Mouse (Mus musculus): ENCODE measurements around the gene Pgap3. TPM values are rescaled to one million over a fixed set of nuclear protein-coding genes. Genes with fewer than 3 reads are reported as not detected.

Pgap3 gene
- polyA plus RNA-seq, 1 experiment, result 17.7 TPM

DNA sequence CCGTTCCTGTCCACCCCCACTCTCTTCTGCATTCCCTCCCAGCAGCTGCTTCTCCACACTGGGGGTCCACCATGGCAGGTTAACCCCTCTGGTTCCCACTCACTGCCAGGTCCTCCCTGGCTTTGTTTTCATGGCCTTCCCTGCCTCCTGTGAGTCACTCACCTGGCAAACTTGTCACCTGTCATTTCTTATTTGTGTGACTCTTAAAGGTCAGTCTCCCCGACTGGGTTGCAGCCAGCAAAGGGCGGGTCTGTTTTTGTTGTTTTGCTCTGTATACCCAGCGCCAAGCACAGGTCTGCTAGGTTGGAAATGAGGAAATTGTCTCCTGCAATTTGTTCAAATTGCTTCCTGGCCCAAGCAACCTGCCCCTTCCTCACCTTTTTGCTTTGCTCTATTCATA lies 45.4 kb upstream of the Pgap3 start:
- Histone ChIP-seq H3K36me3 (ENCODE audit: control insufficient read depth, insufficient read depth, low read length) (no peaks in the 10 kb centered on the region), H3K4me1 (ENCODE audit: control insufficient read depth, insufficient read depth, insufficient read length) (peaks cover 21% of the 10 kb centered on the region; the same call in 1 of the 2 replicates), H3K4me3 (ENCODE audit: extremely low read depth, insufficient read depth, insufficient read length) (no peak overlapping the region), H3K27ac (ENCODE audit: insufficient read depth, low read length) (no peak overlapping the region), H3K27me3 (ENCODE audit: control insufficient read depth, insufficient read depth, low read length) (no peaks in the 10 kb centered on the region)
- WGBS, result 76% methylated on average over 4 of the region's 4 CpGs
- no peak for TF ChIP-seq CTCF (IDR thresholded peaks at IDR 0.05; ENCODE audit: extremely low read depth, insufficient read depth, insufficient read length, insufficient replicate concordance)
- TF ChIP-seq POLR2A (IDR thresholded peaks at IDR 0.05; ENCODE audit: low read depth, low read length), result no peak
- DNase-seq (ENCODE audit: low read depth in 1 of 2, low spot score in 2 of 2), result no peak

DNA sequence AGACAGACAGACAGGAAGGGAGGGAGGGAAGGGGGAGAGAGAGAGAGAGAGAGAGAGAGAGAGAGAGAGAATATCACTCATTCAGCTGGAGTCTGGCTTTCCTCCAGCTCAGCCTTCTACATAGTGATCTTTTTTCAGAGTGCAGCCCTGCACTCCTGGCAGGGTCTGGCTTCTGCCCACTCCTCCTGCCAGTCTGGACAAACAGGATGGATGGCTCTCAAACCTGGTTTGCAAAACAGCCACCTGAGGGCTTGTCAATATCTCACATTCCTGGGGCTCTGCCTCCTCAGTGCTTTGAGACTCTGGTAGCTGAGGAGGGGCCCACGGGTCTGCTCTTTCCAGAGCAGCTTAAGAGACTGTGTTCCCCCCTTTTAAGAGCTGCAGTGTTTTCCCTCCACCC lies 44.9 kb upstream of the Pgap3 start:
- Histone ChIP-seq H3K27ac (ENCODE audit: insufficient read depth, low read length) (no peak overlapping the region), H3K36me3 (ENCODE audit: control insufficient read depth, insufficient read depth, low read length) (no peaks in the 10 kb centered on the region), H3K27me3 (ENCODE audit: control insufficient read depth, insufficient read depth, low read length) (no peaks in the 10 kb centered on the region), H3K4me3 (ENCODE audit: extremely low read depth, insufficient read depth, insufficient read length) (no peak overlapping the region), H3K4me1 (ENCODE audit: control insufficient read depth, insufficient read depth, insufficient read length) (peaks cover 21% of the 10 kb centered on the region; the same call in 1 of the 2 replicates)
- no peak for DNase-seq (ENCODE audit: low read depth in 1 of 2, low spot score in 2 of 2)
- TF ChIP-seq POLR2A (IDR thresholded peaks at IDR 0.05; ENCODE audit: low read depth, low read length), result no peak
- TF ChIP-seq CTCF (IDR thresholded peaks at IDR 0.05; ENCODE audit: extremely low read depth, insufficient read depth, insufficient read length, insufficient replicate concordance), result no peak
- 59% methylated on average over 1 of the region's 1 CpGs for whole genome bisulfite sequencing

DNA sequence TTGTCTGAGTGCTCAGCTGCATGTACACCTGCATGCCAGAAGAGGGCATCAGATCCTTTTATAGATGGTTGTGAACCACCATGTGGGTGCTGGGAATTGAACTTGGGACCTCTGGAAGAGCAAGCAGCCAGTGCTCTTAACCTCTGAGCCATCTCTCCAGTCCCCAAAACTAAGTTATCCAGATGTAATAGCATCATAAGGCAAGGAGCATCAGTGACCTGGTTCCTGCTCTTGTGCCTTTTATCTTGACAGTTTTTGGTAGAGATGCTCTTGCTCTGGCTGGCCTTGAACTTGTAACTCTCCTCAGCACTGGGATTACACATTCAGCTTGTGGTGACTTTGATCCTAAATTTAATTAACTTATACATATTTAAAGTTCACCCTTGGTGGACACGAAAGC lies 43.4 kb upstream of the Pgap3 start:
- Histone ChIP-seq H3K4me1 (ENCODE audit: control insufficient read depth, insufficient read depth, insufficient read length) (peaks cover 8% of the 10 kb centered on the region; the same call in 1 of the 2 replicates), H3K27me3 (ENCODE audit: control insufficient read depth, insufficient read depth, low read length) (no peaks in the 10 kb centered on the region), H3K27ac (ENCODE audit: insufficient read depth, low read length) (no peak overlapping the region), H3K36me3 (ENCODE audit: control insufficient read depth, insufficient read depth, low read length) (no peaks in the 10 kb centered on the region), H3K4me3 (ENCODE audit: extremely low read depth, insufficient read depth, insufficient read length) (no peak overlapping the region)
- 95% methylated on average over 1 of the region's 1 CpGs for WGBS
- DNase-seq (ENCODE audit: low read depth in 1 of 2, low spot score in 2 of 2), result no peak
- TF ChIP-seq POLR2A (IDR thresholded peaks at IDR 0.05; ENCODE audit: low read depth, low read length) (no peak), CTCF (IDR thresholded peaks at IDR 0.05; ENCODE audit: extremely low read depth, insufficient read depth, insufficient read length, insufficient replicate concordance) (no peak)

DNA sequence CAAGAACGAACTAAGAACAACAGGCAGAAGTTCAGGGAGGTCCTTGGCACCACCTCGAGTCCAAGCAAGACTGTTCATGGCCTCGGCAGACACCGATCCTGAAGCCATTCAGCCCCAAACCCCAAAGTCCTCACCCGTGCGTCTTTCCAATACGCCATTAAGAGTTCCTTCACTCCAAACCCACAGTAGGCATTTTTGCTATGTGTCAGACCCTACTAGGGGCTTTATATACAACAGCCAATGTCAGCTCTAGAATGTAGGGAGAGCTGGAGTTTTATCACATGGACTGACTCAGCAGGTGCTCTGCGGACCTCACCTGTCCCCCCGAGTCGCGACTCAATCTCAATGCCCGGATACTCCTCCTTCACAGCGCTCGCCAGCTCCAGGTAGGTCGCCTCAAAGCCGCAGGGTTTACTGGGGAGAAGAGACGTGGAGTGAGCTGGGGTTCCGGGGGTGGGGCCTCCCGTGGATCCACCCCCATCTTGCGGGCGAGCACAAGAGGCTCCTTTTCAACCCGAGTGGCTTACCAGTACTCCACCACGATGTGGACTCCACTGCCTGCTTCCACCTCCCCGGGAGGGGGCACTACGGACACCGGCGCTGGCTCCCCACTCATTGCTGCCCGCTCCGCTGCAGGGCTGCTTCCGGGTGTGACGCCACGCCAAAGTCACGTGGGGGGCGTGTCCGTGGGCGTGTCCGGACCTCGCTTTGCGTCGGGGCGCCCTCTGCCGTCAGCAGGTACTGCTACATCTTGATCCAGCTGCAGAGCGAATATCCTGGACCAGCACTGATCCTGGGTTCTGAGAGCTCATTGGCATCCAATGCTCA lies 38.3 kb upstream of the Pgap3 start, which contains the start of gene Mien1:
Mien1 (minus strand) TSS at position 661 of the 828 bp plus-strand sequence.
- peak; percentile 86 to 89 for DNase-seq (ENCODE audit: low read depth in 1 of 2, low spot score in 2 of 2)
- Histone ChIP-seq H3K36me3 (ENCODE audit: control insufficient read depth, insufficient read depth, low read length) (no peaks in the 10 kb centered on the region), H3K27me3 (ENCODE audit: control insufficient read depth, insufficient read depth, low read length) (no peaks in the 10 kb centered on the region), H3K4me1 (ENCODE audit: control insufficient read depth, insufficient read depth, insufficient read length) (peaks cover 3% of the 10 kb centered on the region; the same call in 1 of the 2 replicates), H3K27ac (ENCODE audit: insufficient read depth, low read length) (peak within 1 kb of the TSS; percentile 87), H3K4me3 (ENCODE audit: extremely low read depth, insufficient read depth, insufficient read length) (peak within 1 kb of the TSS; percentile 94)
- WGBS, result 3% methylated on average over 43 of the region's 43 CpGs
- peak; percentile 48; the same call in 1 of the 2 replicates for TF ChIP-seq POLR2A (IDR thresholded peaks at IDR 0.05; ENCODE audit: low read depth, low read length)
- peak; percentile 70; the same call in 1 of the 2 replicates for TF ChIP-seq CTCF (IDR thresholded peaks at IDR 0.05; ENCODE audit: extremely low read depth, insufficient read depth, insufficient read length, insufficient replicate concordance)

DNA sequence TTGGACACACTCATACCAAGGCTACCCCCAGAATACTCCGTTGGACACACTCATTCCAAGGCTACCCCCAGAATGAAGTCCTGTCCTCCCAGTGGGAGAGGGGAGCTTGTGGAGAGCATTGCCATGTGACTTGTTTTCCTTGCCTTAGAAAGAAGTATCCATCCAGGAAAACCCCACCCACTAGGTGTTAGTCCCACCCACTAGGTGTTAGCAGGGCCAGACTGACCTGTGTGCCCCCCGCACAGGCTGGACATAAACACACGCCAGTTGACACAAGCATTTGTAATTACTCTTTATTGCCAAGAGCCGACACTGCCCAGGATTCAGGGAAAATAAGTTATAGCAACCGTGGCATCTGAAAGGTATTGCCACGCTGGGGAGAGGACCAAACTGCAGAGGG lies 37.2 kb upstream of the Pgap3 start:
- H3K36me3 ChIP-seq (ENCODE audit: control insufficient read depth, insufficient read depth, low read length), result no peaks in the 10 kb centered on the region
- no peak for DNase-seq (ENCODE audit: low read depth in 1 of 2, low spot score in 2 of 2)
- peaks cover 3% of the 10 kb centered on the region; the same call in 1 of the 2 replicates for H3K4me1 ChIP-seq (ENCODE audit: control insufficient read depth, insufficient read depth, insufficient read length)
- no peak overlapping the region for H3K27ac ChIP-seq (ENCODE audit: insufficient read depth, low read length)
- no peak overlapping the region for H3K4me3 ChIP-seq (ENCODE audit: extremely low read depth, insufficient read depth, insufficient read length)
- TF ChIP-seq CTCF (IDR thresholded peaks at IDR 0.05; ENCODE audit: extremely low read depth, insufficient read depth, insufficient read length, insufficient replicate concordance) (no peak), POLR2A (IDR thresholded peaks at IDR 0.05; ENCODE audit: low read depth, low read length) (no peak)
- no peaks in the 10 kb centered on the region for H3K27me3 ChIP-seq (ENCODE audit: control insufficient read depth, insufficient read depth, low read length)
- 94% methylated on average over 6 of the region's 6 CpGs for WGBS

GRCm38 (mm10) chr11:98435723-98436122 lies 35.4 kb upstream of the Pgap3 start:
- H3K4me3 ChIP-seq (ENCODE audit: extremely low read depth, insufficient read depth, insufficient read length), result no peak overlapping the region
- 87% methylated on average over 9 of the region's 9 CpGs for WGBS
- no peak overlapping the region for H3K27ac ChIP-seq (ENCODE audit: insufficient read depth, low read length)
- no peaks in the 10 kb centered on the region for H3K27me3 ChIP-seq (ENCODE audit: control insufficient read depth, insufficient read depth, low read length)
- DNase-seq (ENCODE audit: low read depth in 1 of 2, low spot score in 2 of 2), result no peak
- no peaks in the 10 kb centered on the region for H3K36me3 ChIP-seq (ENCODE audit: control insufficient read depth, insufficient read depth, low read length)
- peaks cover 3% of the 10 kb centered on the region; the same call in 1 of the 2 replicates for H3K4me1 ChIP-seq (ENCODE audit: control insufficient read depth, insufficient read depth, insufficient read length)
- TF ChIP-seq POLR2A (IDR thresholded peaks at IDR 0.05; ENCODE audit: low read depth, low read length) (no peak), CTCF (IDR thresholded peaks at IDR 0.05; ENCODE audit: extremely low read depth, insufficient read depth, insufficient read length, insufficient replicate concordance) (no peak)
